Mouse (Mus musculus): ENCODE data around the gene Rhcg. TPM values are rescaled to one million over a fixed set of nuclear protein-coding genes. Genes with fewer than 3 reads are reported as not detected.
A peak's percentile ranks its signal among the peaks of the same experiment; 100 is the strongest.

Rhcg gene
- polyA plus RNA-seq, 2 experiments from 2014 or later = not detected

GRCm38 (mm10) chr7:79548893-79549555 is 68.4 kb downstream of the Rhcg start:
- no peak for ATAC-seq

- ATAC-seq = peak; percentile 68
Measured at GRCm38 (mm10) chr7:79547092-79547491, 70.4 kb downstream of the Rhcg start.

GRCm38 (mm10) chr7:79545066-79545400 is 72.4 kb downstream of the Rhcg start:
- ATAC-seq = no peak

- ATAC-seq = no peak
Measured at GRCm38 (mm10) chr7:79544281-79545065, 73.0 kb downstream of the Rhcg start.

Other genes starting within 250 kb of the Rhcg start
- not detected for gene Rlbp1, start 230.6 kb downstream of the Rhcg start, polyA plus RNA-seq (2017; shearing (Covaris generic))
- 1 to 10 TPM; 4.4 to 7.9 TPM for gene Fanci, start 225.7 kb downstream of the Rhcg start, polyA plus RNA-seq (2017; shearing (Covaris generic))
- gene Polg, start 151.3 kb downstream of the Rhcg start, polyA plus RNA-seq (2017; shearing (Covaris generic)) = 10 to 100 TPM; 29.3 to 34.8 TPM
- gene Ticrr, start 42.5 kb upstream of the Rhcg start, polyA plus RNA-seq (2017; shearing (Covaris generic)) = under 1 TPM; 0.56 to 0.94 TPM
- gene Kif7, start 98.1 kb upstream of the Rhcg start, polyA plus RNA-seq (2017; shearing (Covaris generic)) = under 1 TPM in 1 of 2 experiments, not detected in 1; 0.58 TPM
- gene Plin1, start 115.2 kb upstream of the Rhcg start, polyA plus RNA-seq (2017; shearing (Covaris generic)) = not detected
- gene Pex11a, start 125.5 kb upstream of the Rhcg start, polyA plus RNA-seq (2017; shearing (Covaris generic)) = 1 to 10 TPM; 2.9 to 3.2 TPM
- gene Wdr93, start 125.5 kb upstream of the Rhcg start, polyA plus RNA-seq (2017; shearing (Covaris generic)) = under 1 TPM in 1 of 2 experiments, not detected in 1; 0.28 TPM
- not detected for gene Mesp1, start 176.1 kb upstream of the Rhcg start, polyA plus RNA-seq (2017; shearing (Covaris generic))
- under 1 TPM in 1 of 2 experiments, not detected in 1; 0.42 TPM for gene Mesp2, start 193.1 kb upstream of the Rhcg start, polyA plus RNA-seq (2017; shearing (Covaris generic))
- gene Anpep, start 243.4 kb upstream of the Rhcg start, polyA plus RNA-seq (2017; shearing (Covaris generic)) = under 1 TPM in 1 of 2 experiments, not detected in 1; 0.54 TPM

All from CD4-positive, CD25-positive, alpha-beta regulatory T cell, adult 4 months (primary cell).